Mouse (Mus musculus) stomach, embryonic 16.5 days (tissue): ENCODE data around the gene Cdc42ep3. TPM values are rescaled to one million over a fixed set of nuclear protein-coding genes. Genes with fewer than 3 reads are reported as not detected.
A peak's percentile ranks its signal among the peaks of the same experiment; 100 is the strongest.

Experiments
- ATAC-seq: fragments of 200-750 bp; cut with Nextera tagmentation; 2 replicates; pipeline ENCODE4 v1.8.0; 2017; ENCODE audit warnings: moderate number of reproducible peaks, moderate TSS enrichment; ENCODE audit not compliant: insufficient read depth, low FRiP score
- H3K27ac ChIP-seq: fragments of 300-500 bp; sonication (generic); 2 replicates; pipeline ENCODE4 v1.5.1; 2014; ENCODE audit warnings: low read length
- H3K27me3 ChIP-seq: fragments of 300-500 bp; sonication (generic); 2 replicates; pipeline ENCODE4 v1.6.1; 2014; ENCODE audit warnings: low read length, control low read depth, mixed read lengths; ENCODE audit not compliant: control insufficient read depth, insufficient read depth
- H3K36me3 ChIP-seq: fragments of 300-500 bp; sonication (generic); 2 replicates; pipeline ENCODE4 v1.6.1; 2014; ENCODE audit warnings: low read length; ENCODE audit not compliant: control insufficient read depth, insufficient read depth
- H3K4me1 ChIP-seq: fragments of 300-500 bp; sonication (generic); 2 replicates; pipeline ENCODE4 v1.6.1; 2014; ENCODE audit warnings: low read length, control low read depth, mixed read lengths; ENCODE audit not compliant: control insufficient read depth, insufficient read depth
- H3K4me2 ChIP-seq: fragments of 300-500 bp; sonication (generic); 2 replicates; pipeline ENCODE4 v1.6.1; 2014; ENCODE audit warnings: low read depth, low read length, mixed read lengths
- H3K4me3 ChIP-seq: fragments of 300-500 bp; sonication (generic); replicated peaks from 2 replicates; pipeline ENCODE4 v1.5.1; 2014; ENCODE audit warnings: mild to moderate bottlenecking, low read length
- H3K9ac ChIP-seq: fragments of 300-500 bp; sonication (generic); 2 replicates; pipeline ENCODE4 v1.6.1; 2014; ENCODE audit warnings: low read length
- H3K9me3 ChIP-seq: fragments of 300-500 bp; sonication (generic); replicated peaks from 2 replicates; pipeline ENCODE4 v1.6.1; 2016; ENCODE audit warnings: low read length, control low read depth; ENCODE audit not compliant: control insufficient read depth
- WGBS: fragments of 180-500 bp; shearing (Covaris S2); extraction: QIAGEN DNeasy Blood & Tissue Kit; methylation state at CpG from one replicate; pipeline ENCODE4 v1.1.7; 2014; 5-methylcytosine and 5-hydroxymethylcytosine counted together
- polyA plus RNA-seq: library from polyadenylated mRNA; unstranded; fragments of >200 nt; fragmentation: Nextera tagmentation; extraction: Ambion mirVana; gene quantifications from 2 replicates; pipeline ENCODE4 v1.2.1, GENCODE M21; 2015

Gene Cdc42ep3
- polyA plus RNA-seq, 1 experiment from 2014 or later: 71.4 TPM

DNA sequence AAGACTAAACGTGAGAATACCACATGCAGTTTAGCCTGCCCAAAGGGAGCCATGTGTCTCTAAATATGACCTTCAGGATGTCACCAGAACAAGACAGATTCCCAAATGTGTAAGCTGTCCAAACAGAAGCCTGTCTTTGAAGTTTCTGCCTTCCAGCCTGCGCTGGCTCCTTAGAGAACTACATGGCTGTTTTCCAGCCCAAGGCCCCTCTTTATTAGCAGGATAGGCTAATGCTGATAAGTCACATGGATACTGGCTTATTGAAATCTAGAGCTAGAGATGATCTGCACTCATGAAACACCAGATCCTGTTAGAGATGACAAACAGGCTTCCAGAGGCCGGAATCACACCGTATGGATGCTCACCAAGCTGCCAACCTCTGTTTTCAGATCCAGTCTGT lies 5.5 kb downstream of the Cdc42ep3 start:
- ATAC-seq: no peak
- H3K9ac ChIP-seq: no peak overlapping the region
- H3K27me3 ChIP-seq: no peaks in the 10 kb centered on the region
- H3K4me3 ChIP-seq: no peak overlapping the region
- H3K4me1 ChIP-seq: peaks cover 39% of the 10 kb centered on the region
- WGBS: 74% methylated on average over 4 of the region's 4 CpGs
- no peak overlapping the region for H3K27ac ChIP-seq
- no peaks in the 10 kb centered on the region for H3K9me3 ChIP-seq
- no peaks in the 10 kb centered on the region for H3K36me3 ChIP-seq
- no peak overlapping the region for H3K4me2 ChIP-seq

- WGBS: 77% methylated on average over 7 of the region's 7 CpGs
- no peak overlapping the region for H3K4me2 ChIP-seq
- H3K27ac ChIP-seq: no peak overlapping the region
These were observed 6.8 kb downstream of the Cdc42ep3 start for GRCm38 (mm10) chr17:79347920-79348589.

DNA sequence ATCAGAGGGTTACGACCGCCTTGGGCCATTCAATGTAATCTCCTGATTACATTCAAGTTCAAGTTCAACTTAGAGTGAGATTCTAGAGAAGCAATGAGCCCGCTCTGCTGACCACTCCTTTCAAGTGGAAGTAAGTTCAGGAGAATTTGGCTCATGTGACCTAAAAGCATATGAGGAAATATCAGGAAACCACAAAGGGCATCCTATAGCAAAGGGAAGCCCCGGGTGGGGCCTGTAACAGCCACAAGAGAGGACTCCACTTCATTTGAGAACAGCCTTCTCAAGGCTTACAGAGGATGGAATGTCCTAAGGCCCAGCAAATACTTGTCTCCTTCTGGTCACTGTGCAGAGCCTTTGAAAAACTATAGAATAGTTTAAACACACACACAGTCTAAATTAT lies 7.6 kb downstream of the Cdc42ep3 start:
- peaks cover 44% of the 10 kb centered on the region for H3K4me1 ChIP-seq
- H3K9ac ChIP-seq: no peak overlapping the region
- H3K9me3 ChIP-seq: no peaks in the 10 kb centered on the region
- no peaks in the 10 kb centered on the region for H3K27me3 ChIP-seq
- no peak for ATAC-seq
- no peaks in the 10 kb centered on the region for H3K36me3 ChIP-seq
- WGBS: 75% methylated on average over 4 of the region's 4 CpGs
- no peak overlapping the region for H3K27ac ChIP-seq
- no peak overlapping the region for H3K4me3 ChIP-seq
- H3K4me2 ChIP-seq: no peak overlapping the region

More at GRCm38 (mm10) chr17:79347920-79348589, 6.8 kb downstream of the Cdc42ep3 start:
- peaks cover 38% of the 10 kb centered on the region for H3K4me1 ChIP-seq
- no peak for ATAC-seq
- H3K27me3 ChIP-seq: no peaks in the 10 kb centered on the region
- no peak overlapping the region for H3K9ac ChIP-seq
- no peaks in the 10 kb centered on the region for H3K36me3 ChIP-seq
- H3K4me3 ChIP-seq: no peak overlapping the region
- H3K9me3 ChIP-seq: no peaks in the 10 kb centered on the region

DNA sequence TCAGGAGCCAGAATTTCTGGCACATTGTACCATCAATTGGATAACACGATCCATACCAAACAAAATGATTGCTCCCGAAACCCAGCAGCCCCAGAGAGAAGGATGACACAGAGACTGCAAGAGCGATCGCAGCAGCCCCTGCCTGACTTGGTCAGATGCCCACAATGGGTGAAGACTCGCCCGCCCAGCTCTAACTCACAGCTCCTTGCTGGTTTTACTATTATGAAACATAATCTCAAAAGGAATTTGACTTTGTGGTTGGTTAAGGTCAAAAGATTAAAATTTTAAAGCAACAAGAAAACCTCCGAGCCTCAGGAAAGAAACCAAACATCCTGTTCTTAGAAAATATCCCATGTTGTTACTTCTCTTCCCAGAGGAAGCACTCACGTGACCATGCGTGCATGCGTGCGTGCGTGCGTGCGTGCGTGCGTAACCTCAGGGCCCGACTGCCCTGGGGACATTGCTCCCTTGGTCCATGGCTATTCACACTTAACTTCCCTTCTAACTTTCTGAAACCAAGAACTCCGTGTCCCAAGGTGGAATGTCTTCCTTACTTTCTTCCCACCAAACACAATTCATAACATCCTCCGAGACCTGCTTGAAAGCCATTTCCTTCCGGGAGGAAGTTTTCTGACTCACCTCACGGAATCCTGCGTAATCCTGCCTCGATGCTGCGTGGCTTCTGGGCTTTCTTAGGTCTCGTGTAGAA lies 9.7 kb downstream of the Cdc42ep3 start:
- ATAC-seq: no peak
- peaks cover 40% of the 10 kb centered on the region for H3K4me1 ChIP-seq
- H3K36me3 ChIP-seq: no peaks in the 10 kb centered on the region
- WGBS: 87% methylated on average over 25 of the region's 25 CpGs
- H3K27ac ChIP-seq: no peak overlapping the region
- H3K4me2 ChIP-seq: no peak overlapping the region
- H3K27me3 ChIP-seq: no peaks in the 10 kb centered on the region
- no peak overlapping the region for H3K9ac ChIP-seq
- no peaks in the 10 kb centered on the region for H3K9me3 ChIP-seq
- no peak overlapping the region for H3K4me3 ChIP-seq

- Histone ChIP-seq H3K36me3 (no peaks in the 10 kb centered on the region), H3K4me2 (no peak overlapping the region), H3K27ac (no peak overlapping the region), H3K9ac (no peak overlapping the region), H3K9me3 (no peaks in the 10 kb centered on the region), H3K4me3 (no peak overlapping the region), H3K4me1 (peaks cover 39% of the 10 kb centered on the region), H3K27me3 (no peaks in the 10 kb centered on the region)
- no peak for ATAC-seq
- 63% methylated on average over 5 of the region's 5 CpGs for WGBS
These were observed 11.5 kb downstream of the Cdc42ep3 start for GRCm38 (mm10) chr17:79343334-79343946.

- no peak for ATAC-seq
These were observed 12.1 kb downstream of the Cdc42ep3 start for GRCm38 (mm10) chr17:79342639-79343333.

GRCm38 (mm10) chr17:79341946-79342470 lies 12.9 kb downstream of the Cdc42ep3 start:
- no peak for ATAC-seq

More at GRCm38 (mm10) chr17:79342639-79343333, 12.1 kb downstream of the Cdc42ep3 start:
- H3K36me3 ChIP-seq: no peaks in the 10 kb centered on the region
- H3K9me3 ChIP-seq: no peaks in the 10 kb centered on the region
- H3K4me3 ChIP-seq: no peak overlapping the region
- no peak overlapping the region for H3K4me2 ChIP-seq
- H3K27ac ChIP-seq: 0 out of 2 replicates have a peak overlapping the region, but pooled peaks have one; percentile 4
- H3K27me3 ChIP-seq: no peaks in the 10 kb centered on the region
- peaks cover 32% of the 10 kb centered on the region for H3K4me1 ChIP-seq
- no peak overlapping the region for H3K9ac ChIP-seq
- WGBS: 61% methylated on average over 3 of the region's 3 CpGs

DNA sequence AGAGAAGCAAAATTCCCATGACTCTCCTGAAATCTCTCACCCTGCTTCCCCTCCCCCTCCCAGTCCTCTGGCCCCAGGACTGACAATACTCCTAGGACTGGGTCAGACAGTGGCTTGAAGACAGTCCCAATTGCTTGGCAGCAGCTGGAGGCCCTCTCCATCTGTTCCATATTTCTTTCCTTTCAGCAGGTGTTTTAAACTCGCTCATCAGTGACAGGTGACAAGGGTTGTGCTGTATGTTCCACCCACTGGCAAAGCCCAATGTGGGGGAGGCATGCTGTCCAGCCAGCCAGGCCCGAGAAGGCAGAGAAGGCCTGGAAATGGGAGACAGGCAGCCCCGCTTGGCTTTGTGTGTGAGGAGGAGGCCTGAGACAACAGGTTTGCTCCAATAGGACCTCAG lies 17.4 kb downstream of the Cdc42ep3 start:
- Histone ChIP-seq H3K36me3 (peaks cover 5% of the 10 kb centered on the region; the same call in 1 of the 2 replicates), H3K4me3 (no peak overlapping the region), H3K9ac (no peak overlapping the region), H3K4me2 (no peak overlapping the region), H3K9me3 (no peaks in the 10 kb centered on the region), H3K4me1 (peaks cover 6% of the 10 kb centered on the region), H3K27ac (no peak overlapping the region), H3K27me3 (no peaks in the 10 kb centered on the region)
- 77% methylated on average over 3 of the region's 3 CpGs for WGBS
- ATAC-seq: no peak

More at GRCm38 (mm10) chr17:79341946-79342470, 12.9 kb downstream of the Cdc42ep3 start:
- Histone ChIP-seq H3K36me3 (no peaks in the 10 kb centered on the region), H3K9ac (no peak overlapping the region), H3K4me3 (no peak overlapping the region), H3K4me2 (no peak overlapping the region), H3K4me1 (peaks cover 24% of the 10 kb centered on the region), H3K27me3 (no peaks in the 10 kb centered on the region), H3K9me3 (no peaks in the 10 kb centered on the region), H3K27ac (no peak overlapping the region)
- WGBS: 68% methylated on average over 7 of the region's 7 CpGs
